Mouse (Mus musculus): ENCODE measurements around the gene 4933430I17Rik.
A peak's percentile ranks its signal among the peaks of the same experiment; 100 is the strongest.
"Not testable (repeated sequence)": the region's sequence is repeated elsewhere in the genome, so short reads cannot be mapped to it uniquely, and the experiment has no call there.

4933430I17Rik gene

GRCm38 (mm10) chr4:62524651-62525488 is at the start of gene 4933430I17Rik, which contains the start of gene Pole3:
Gene 4933430I17Rik, plus strand, starts transcription at chr4:62525369.
Gene Pole3, minus strand, starts transcription at chr4:62525068.
- DNase-seq, result peak; percentile 98

DNA sequence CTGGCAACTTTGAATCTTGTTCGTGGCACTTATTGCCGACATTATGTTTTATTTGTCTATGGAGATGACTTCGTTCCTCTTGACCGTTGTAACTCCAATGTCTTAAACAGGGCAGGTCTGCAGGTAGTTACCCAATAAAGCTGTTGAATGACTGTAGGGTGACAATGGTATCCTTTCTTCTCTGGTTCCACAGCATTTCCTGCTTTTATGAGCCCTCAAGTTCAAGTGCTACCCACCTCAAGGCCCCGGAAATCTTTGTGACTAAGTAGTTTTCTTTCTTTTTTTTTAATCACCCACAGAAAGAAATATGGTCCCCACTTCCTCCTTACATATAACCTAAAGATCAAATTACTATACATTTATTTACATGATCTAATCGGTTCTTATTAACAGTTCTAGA is 49.4 kb upstream of the 4933430I17Rik start:
- no peak for DNase-seq

GRCm38 (mm10) chr4:62477542-62478244 is 47.5 kb upstream of the 4933430I17Rik start:
- no peak for DNase-seq

- DNase-seq, result not testable (repeated sequence)
Observed at GRCm38 (mm10) chr4:62479593-62479936, 45.6 kb upstream of the 4933430I17Rik start.

GRCm38 (mm10) chr4:62479937-62480708 is 45.0 kb upstream of the 4933430I17Rik start, which contains the start of gene Bspry:
Gene Bspry, plus strand, starts transcription at chr4:62480053.
- DNase-seq, result peak; percentile 80

- peak; percentile 37 for DNase-seq
Observed at GRCm38 (mm10) chr4:62480709-62481605, 44.2 kb upstream of the 4933430I17Rik start.

DNA sequence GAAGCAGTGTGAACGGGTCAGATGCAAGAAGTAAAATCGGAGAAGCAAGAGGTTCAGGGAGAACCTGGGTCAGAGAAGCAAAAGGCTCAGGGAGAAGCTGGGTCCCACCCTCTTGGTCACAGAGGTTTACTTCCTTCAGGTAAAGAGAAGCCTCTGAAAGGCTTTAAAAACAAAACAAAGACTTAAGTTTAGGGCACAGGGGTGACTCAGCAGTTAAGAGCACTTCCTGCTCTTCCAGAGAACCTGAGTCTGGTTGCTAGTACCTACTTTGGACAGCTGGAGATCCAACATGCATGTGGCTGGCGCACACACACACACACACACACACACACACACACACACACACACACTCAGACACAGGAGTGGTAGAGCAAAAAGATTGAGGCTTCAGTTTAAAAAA is 40.2 kb upstream of the 4933430I17Rik start:
- DNase-seq, result no peak

DNA sequence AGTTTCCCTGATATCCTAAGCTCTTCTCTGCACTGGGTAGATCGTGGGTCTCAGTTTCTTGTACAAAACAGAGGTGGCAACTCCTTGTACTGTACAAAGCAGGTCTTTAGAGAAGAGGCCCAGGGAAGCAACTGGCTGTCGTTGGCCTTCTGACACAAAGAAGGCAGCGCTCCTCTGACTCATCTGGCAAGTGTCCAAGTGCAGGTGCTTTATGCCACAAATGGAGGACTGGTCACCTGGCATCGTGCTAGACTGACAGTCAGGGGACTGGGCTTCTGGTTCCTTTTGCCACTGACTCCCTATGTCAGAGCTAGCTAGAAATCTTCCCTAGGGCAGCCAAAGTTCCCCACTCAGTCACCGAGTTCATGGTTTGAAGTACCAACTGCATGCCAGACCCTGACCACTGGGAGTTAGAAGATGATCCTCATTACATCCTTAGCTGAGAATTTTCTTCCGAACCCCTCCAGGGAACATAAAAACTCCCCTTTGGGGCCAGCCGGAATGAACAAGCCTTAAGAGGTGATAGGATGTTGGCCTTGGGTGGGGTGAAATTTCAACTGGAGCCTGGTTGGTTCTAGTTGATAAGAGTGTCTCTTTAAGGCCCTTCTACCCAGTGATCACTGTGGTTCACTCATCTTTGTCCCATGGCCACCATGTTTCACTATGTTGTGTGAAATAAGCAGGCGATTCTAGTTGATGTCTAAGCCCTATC is 39.6 kb upstream of the 4933430I17Rik start:
- DNase-seq, result no peak

GRCm38 (mm10) chr4:62486162-62486696 is 38.9 kb upstream of the 4933430I17Rik start:
- DNase-seq, result no peak

DNA sequence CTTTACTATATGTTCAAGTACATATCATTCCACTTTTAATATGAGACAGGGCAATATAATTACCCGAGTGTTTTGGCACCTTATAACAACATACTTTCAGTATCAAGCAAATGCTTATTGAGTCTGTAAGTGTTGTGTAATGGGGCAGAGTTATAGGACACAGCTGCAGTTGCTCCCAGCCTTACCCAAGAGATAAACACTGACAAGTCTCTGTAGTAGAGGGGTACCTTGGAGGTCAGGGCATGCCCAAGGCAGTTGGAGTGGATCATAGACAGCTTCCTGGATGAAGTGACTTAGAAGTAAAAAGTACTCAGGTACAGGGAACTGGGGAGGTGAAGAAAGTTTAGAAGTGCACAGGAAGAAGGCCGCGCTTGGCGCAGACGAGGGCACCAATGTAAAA is 38.0 kb upstream of the 4933430I17Rik start:
- no peak for DNase-seq

DNA sequence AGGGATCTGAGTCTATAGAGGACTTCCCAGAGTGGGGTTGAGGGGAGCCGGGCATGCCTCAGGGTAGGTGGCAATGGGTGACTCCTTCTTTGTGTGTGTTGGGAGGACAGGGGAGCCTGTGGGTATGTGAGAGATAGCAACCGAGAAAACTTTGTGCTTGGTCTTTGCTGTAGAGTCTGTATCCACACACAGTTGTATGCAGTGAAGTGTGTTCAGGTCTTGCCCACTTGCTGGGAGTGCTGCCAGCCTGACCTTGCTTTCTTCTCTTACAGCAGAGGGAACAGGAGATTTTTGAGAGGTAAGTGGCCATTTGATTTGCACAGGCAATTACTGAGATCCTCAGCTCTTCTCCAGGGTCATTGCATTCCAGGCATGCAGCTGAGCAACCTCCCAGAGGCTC is 37.3 kb upstream of the 4933430I17Rik start:
- DNase-seq, result no peak

GRCm38 (mm10) chr4:62492682-62493081 is 32.5 kb upstream of the 4933430I17Rik start:
- DNase-seq, result no peak

DNA sequence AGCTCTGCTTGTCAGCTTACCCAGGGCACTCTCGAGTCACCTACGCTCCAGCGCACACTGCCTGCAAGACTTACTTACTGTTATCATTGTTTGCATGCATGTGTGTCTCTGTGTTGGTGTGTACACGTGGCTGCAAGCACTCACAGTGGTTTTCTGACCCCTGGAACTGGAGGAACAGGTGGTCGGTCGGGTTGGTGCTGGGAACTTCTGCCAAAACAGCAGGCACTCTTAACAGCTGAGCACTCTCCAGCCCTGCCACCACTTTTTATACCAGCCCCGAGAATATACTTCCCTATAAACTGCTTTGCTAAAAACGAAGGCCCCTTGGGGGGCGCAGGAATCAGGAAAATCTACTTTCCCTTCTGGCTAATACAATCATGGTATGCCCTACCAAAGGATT is 30.9 kb upstream of the 4933430I17Rik start:
- no peak for DNase-seq

DNA sequence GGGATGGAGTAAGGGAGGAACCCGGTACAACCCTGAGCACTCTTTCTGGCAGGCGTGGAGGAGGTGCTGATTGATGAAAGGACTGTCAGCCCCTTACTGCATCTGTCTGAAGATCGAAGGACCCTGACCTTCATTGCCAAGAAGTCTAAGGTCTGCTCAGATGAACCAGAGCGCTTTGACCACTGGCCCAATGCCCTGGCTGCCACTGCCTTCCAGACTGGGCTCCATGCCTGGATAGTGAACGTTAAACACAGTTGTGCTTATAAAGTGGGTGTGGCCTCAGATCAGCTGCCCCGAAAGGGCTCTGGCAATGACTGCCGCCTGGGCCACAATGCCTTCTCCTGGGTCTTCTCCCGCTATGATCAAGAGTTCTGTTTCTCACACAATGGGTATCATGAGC is 29.2 kb upstream of the 4933430I17Rik start:
- DNase-seq, result peak; percentile 79

DNA sequence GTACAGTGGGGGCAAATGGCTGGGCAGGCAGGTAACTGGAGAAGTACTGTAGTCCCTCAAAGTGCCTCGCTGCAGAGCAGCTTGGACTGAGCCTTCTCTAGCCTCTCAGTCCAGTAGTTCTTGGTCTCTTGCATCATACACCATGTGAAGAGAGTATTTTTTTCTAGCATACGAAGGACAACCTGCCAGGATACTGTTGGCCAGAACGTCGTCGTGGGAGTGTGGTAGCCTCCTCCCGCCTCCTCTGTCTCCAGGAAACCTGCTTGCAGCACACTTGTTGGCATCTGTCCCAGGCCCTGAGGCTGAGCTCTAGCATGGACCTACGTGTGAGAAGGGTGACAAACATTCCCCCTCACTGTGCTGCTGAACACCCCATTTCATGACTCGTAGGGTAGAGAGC is 28.4 kb upstream of the 4933430I17Rik start:
- peak; percentile 71 for DNase-seq

- no peak for DNase-seq
Observed at GRCm38 (mm10) chr4:62500799-62501198, 24.4 kb upstream of the 4933430I17Rik start.

- no peak for DNase-seq
Observed at GRCm38 (mm10) chr4:62501534-62501933, 23.6 kb upstream of the 4933430I17Rik start.

- peak; percentile 95 for DNase-seq
Observed at GRCm38 (mm10) chr4:62501964-62502732, 23.0 kb upstream of the 4933430I17Rik start.

DNA sequence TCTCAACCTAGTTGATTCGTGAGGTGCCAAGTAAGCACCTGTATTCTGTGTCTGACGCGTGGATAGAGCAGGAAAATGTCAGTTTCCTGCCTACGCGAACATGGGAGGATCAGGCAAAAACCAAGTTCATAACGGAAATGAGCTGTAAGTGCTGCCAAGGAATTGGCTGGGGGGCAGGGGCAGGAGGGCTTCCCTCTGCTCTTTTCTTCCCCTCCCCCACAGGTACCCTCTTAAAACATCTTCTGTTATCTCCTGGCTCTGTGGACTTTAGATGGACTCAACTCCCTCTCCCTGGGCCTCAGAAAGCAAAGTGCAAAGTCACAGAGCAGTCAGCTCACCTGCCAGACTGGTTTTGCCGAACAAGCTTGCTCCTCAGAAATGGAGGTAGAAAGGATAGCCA is 22.2 kb upstream of the 4933430I17Rik start:
- DNase-seq, result peak; percentile 48

DNA sequence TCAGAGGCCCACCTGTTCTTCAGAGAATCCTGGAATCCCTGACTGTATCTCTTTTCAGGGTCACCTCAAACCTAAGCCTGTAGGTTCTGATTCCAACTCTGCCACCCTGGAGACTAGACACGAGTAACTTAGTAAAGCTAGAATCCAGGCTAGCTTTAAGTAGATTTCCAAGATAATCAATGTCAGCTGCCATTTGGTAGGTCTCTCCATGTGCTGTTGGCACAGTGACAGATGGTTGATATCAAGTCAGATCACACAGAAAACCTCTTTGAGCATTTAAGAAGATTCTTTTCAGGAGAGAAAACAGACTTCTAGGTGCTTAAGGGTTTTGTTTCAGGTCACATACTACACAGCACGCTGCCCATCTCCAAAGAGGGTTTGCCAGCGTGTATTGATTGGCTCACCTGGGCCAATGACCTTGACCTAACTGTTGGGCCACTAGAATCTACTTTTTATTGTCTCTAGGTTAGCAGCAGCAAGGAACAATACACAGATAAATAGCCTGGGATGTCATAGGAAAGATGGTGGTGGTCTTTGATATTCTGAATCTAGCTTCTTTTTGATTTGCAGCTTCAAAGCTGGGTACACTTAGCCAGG is 21.7 kb upstream of the 4933430I17Rik start, which contains the start of gene Hdhd3:
Hdhd3 (minus strand) TSS at position 94 of the 597 bp plus-strand sequence.
- no peak for DNase-seq
